Mouse (Mus musculus) adrenal gland, postnatal 36 days (tissue): ENCODE measurements at regions not wholly inside any gene's neighbourhood (a gene's known extent, or its start where the extent isn't known, plus 50 kb on each side); places are given as distances from the start of the nearest gene placed in this dataset.

Experiments
- DNase-seq, 2 experiments: peaks; one replicate each; pipeline ENCODE4 v3.0.0; 2021; ENCODE audit warnings: mixed read lengths in 1 of 2

DNA sequence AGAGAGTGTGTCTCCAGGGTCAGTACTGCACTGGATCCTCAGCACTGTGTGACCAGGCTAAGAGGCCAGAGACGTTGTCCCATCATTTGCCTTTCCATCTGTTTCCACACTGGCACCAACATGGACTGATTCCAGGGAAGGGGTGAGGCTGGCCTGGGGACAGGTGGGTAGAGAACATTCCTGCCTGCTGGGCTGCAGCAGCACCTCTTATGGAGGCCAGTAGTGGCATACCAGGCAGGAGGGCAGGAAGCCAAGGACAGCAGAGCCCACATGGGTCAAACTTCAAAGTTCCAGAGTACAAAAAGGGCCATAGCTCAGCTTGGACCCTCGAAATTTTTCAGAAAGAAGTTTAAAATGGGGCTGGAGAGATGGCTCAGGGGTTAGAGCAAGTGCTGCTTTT, 115.4 kb upstream of the Ercc6l2 start:
- DNase-seq: no peak

DNA sequence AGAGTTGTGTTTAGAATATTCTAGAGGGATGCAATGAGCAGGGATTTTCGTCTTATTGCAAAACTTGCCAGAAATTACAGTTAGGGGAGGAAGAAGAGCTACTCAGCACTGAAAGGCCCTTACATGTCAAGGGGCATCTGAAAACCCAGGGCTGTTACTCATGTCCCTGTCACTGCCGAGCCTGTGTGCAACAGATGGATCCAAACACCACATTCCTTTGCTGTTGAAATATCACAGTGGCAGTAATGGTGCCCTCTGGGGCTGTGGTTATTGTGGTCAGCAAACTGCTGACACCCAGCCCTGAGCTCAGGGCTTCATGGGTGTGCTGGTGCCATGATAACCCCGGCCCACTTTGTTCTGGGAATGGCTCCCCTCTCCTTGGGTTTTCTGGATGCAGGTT, 114.3 kb upstream of the Ercc6l2 start:
- peak in 1 of 2 experiments; percentile 24 for DNase-seq

GRCm38 (mm10) chr13:63701199-63702175, 113.6 kb upstream of the Ercc6l2 start:
- DNase-seq: no peak

DNA sequence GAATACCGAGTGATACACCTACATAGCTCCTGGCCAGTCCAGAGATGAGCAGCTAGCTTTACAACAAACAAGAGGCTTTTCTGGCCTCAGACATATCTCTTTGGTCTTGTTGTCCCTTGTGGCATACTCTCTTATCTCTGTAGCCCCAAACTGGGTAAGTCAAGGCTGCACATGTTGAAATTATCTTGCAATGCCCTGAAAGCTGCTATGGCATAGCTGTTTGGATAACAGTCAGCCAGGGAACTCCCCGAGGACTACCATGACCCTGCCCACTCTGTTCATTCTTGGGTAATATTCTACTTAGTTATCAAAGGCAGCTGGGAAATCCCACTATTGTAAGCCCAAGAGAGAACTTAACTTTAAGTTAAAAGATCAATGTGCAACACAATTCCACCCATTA, 106.5 kb upstream of the Ercc6l2 start:
- no peak for DNase-seq

- DNase-seq: no peak
These were observed 101.9 kb upstream of the Ercc6l2 start for GRCm38 (mm10) chr13:63713137-63713536.

- peak in 1 of 2 experiments; percentile 13 for DNase-seq
These were observed 98.5 kb upstream of the Ercc6l2 start for GRCm38 (mm10) chr13:63716498-63716897.

DNA sequence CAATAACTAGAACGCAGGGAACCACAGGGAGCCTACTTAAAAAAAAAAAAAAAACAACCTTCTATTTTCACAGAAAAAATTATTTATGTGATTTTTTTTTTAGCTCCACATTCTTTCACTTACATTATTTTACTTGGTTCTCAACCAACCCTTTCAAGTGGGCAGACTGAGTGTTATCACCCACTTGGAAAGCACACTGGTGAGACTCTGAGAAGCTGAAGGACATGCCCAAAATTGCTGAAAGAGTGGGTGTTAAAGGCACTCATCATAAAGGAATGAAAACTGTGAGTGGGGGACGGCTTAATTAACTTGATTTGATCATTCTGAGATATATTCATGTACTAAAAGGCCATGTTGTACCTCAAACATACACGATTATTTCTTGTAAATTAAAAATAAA, 97.8 kb upstream of the Ercc6l2 start:
- DNase-seq: no peak

DNA sequence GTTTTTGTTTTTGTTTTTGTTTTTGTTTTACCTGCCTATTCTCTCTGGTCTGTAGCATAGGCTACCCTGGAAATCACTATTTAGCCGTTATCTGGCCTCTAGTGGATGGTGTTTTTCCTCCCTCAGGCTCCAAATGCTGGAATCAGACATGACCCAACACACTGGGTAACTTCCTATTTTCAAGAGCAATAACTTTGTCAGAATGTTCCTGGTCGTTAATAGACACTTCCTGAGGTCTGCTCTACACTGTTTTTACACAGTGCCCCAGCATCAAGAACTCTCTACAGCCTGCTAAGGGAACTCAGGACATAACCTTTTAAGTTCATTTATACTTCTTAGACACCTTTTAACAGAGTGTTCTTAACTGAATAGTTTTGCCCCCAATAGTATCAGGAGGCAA, 96.3 kb upstream of the Ercc6l2 start:
- DNase-seq: no peak

DNA sequence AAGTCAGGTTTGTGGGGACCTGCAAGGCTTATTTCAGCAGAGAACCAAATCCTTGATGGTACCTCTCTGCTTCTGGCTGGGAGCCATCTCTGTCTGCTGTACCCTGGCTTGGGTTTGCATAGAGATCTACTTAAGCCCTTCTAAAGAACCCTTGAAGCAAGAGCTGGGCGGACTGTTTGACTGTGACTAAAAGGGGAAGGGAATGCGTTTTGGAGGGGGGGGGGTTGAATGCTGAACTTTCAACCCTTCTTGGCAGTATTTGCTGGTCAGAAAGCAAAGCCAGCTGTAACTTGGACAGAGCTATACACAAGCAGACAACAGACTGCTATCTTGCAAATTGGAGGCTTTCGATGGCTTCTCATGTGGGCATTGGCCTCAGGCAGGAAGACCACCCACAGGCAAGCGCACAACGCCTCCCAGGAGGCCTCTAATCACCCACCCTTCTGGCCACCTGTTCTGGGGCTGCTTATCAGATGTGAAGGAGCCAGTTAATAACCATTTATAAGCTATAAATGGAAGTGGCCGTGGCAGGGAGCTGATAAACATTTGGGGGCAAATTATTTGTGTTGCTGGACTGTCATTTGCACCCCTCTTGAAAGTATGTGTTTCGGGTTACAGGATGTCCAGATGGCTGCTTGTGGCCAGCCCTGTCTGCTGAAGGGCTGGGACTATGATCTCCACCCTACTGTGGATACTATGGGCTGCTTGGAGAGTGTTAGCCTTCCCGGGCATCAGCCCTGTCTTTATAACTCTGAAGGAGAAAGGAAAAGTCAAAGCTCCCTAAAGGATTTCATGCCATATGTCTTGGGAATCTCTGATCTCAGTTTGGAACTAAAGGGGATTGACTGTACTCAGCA, 95.5 kb upstream of the Ercc6l2 start:
- DNase-seq: no peak

GRCm38 (mm10) chr13:63720610-63721009, 94.4 kb upstream of the Ercc6l2 start:
- no peak for DNase-seq

- DNase-seq: no peak
These were observed 93.9 kb upstream of the Ercc6l2 start for GRCm38 (mm10) chr13:63721011-63721625.

DNA sequence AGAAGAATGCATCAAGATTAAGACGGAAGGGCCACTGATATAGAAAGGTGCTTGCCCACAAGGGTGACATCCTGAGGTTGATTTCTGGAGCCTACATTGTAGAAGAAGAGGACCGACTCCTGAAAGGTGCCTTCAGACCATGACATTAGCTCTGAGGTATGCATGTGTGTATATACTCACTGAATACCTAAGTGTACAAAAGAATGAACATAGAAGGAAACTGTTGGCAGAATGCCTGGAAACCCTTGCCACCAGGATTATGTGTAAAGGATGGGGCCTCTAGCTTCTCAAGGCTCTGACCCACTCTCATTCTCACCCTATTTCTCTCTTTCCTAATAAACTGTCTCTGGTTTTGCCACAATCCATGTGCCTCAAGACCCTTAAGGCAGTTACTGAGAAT, 90.7 kb upstream of the Ercc6l2 start:
- no peak for DNase-seq

GRCm38 (mm10) chr13:63724843-63725582, 90.0 kb upstream of the Ercc6l2 start:
- no peak for DNase-seq

DNA sequence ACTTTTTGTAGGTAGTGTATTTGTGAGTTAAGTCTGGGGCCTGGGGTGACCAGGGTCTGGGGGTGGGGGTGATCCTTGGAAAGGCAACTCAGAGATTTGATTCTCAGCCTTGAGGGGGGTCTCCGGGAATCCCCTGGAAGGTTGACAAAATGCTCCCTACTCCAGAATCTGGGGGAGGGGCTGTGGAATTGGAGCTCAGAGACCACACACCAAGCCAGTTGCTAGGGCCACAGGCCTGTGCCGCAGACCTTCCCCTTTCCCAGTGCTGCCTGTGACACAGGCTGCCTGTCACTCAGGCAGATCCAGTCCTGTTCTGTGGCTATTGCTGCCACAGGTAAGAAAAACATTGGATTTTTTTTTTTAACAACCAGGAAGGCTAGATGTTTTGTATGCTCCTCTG, 89.0 kb upstream of the Ercc6l2 start:
- DNase-seq: no peak

- no peak for DNase-seq
These were observed 88.5 kb upstream of the Ercc6l2 start for GRCm38 (mm10) chr13:63726509-63726908.

GRCm38 (mm10) chr13:63735739-63736138, 79.3 kb upstream of the Ercc6l2 start:
- no peak for DNase-seq

DNA sequence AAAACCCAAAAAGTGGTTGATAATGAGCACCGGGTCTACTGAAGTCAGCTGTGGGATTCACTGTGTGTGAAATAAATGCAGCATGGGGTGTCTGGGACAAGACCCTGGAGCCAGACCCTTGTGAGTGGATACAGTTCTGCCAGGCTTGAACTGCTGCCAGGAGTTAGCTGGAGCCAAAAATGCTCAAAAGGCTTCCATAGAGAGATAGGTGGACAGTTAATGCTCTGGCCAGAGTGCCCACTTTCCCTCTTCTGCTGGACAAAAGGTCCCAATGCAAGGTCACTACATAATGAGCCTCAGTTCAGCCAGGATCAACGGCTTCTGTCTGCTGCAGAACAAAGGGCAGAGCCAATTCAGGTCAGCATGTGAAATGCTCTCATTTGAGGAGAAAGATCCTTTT, 73.2 kb upstream of the Ercc6l2 start:
- peak in 1 of 2 experiments; percentile 15 for DNase-seq

GRCm38 (mm10) chr13:63748788-63749187, 66.3 kb upstream of the Ercc6l2 start:
- no peak for DNase-seq

GRCm38 (mm10) chr13:63749997-63750396, 65.0 kb upstream of the Ercc6l2 start:
- peak; percentile 8 to 51 for DNase-seq

- no peak for DNase-seq
These were observed 63.8 kb upstream of the Ercc6l2 start for GRCm38 (mm10) chr13:63751196-63751595.

DNA sequence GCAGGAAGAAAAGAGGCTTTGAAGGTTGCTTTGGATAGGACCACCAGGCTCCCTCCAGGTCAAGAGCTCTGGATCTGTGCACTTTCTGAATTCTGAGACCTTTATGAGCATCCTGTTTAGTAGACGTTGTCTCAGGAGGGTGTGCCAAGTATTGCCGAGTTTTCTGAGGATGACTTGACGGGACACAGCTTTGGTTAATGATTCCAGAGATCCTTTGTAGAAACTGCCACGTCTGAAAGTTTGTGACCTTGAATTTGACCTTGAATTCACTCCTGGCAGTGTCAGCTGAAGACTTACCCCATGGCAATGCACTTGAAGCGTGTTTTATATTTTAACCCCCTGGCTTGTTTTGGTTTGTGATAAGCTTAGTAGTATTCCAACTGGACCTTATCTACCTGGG, 58.0 kb upstream of the Ercc6l2 start:
- no peak for DNase-seq

GRCm38 (mm10) chr13:63761542-63761941, 53.5 kb upstream of the Ercc6l2 start:
- DNase-seq: no peak
